36 mouse cellular contexts compared by ENCODE assay signal in genomic region chr1:134521163-134521562, GRCm38 (mm10). TPM values are rescaled to one million over a fixed set of nuclear protein-coding genes. Genes with fewer than 3 reads are reported as not detected.
DNase-seq lines count a peak whose midpoint lies in the region; ATAC-seq and TF ChIP-seq lines count a peak whose summit lies in the region.
"Had no signal": no experiment of that assay in that cellular context is flagged by ENCODE, and none has a peak within 500 bp of the region (broad histone marks: within the 10 kb centered on the region; RNA-seq: fewer than 3 reads in every experiment).

No protein-coding gene starts in this region.

- no peaks in the 10 kb centered on the region for H3K36me3 ChIP-seq in intestine, embryonic 15.5 days
- H3K36me3 ChIP-seq in liver, embryonic 16.5 days (ENCODE audit: control insufficient read depth, insufficient read depth) = no peaks in the 10 kb centered on the region
- no peaks in the 10 kb centered on the region for H3K36me3 ChIP-seq in stomach, postnatal 0 days (ENCODE audit: control insufficient read depth, insufficient read depth, low read length)
- H3K36me3 ChIP-seq: embryonic facial prominence, embryonic 15.5 days; limb, embryonic 13.5 days; midbrain, embryonic 15.5 days; neural tube, embryonic 15.5 days had no signal

- 62% methylated on average over 7 of the region's 7 CpGs for whole genome bisulfite sequencing in intestine, embryonic 15.5 days
- WGBS in liver, embryonic 16.5 days (ENCODE audit: insufficient replicate concordance) = 40% methylated on average over 7 of the region's 7 CpGs
- 64% methylated on average over 7 of the region's 7 CpGs for WGBS in stomach, postnatal 0 days

- DNase-seq in stomach, postnatal 0 days (ENCODE audit: low spot score) = no peak
- no peak for DNase-seq in yolk sac, embryonic 10.5 days (ENCODE audit: low spot score)
- no peak for DNase-seq in thymus, postnatal 4 days
- DNase-seq: adrenal gland, postnatal 10 days; B cell, adult 2 months; cerebellum, adult 11-12 months; cerebellum, adult 9-11 months; gastrocnemius, postnatal 25 days; heart, adult 18-20 months; heart, postnatal 4 days; kidney, adult 8-10 months; kidney, postnatal 4 days; lung, adult 18-20 months; lung, postnatal 4 days; right cerebral cortex, postnatal 25 days had no signal

- no peak overlapping the region for H3K4me3 ChIP-seq in intestine, embryonic 15.5 days (replicated peaks)
- no peak overlapping the region for H3K4me3 ChIP-seq in liver, embryonic 16.5 days (ENCODE audit: low read depth, low read length)
- no peak overlapping the region for H3K4me3 ChIP-seq in stomach, postnatal 0 days (ENCODE audit: low read depth, low read length)
- H3K4me3 ChIP-seq: embryonic facial prominence, embryonic 15.5 days; limb, embryonic 13.5 days; midbrain, embryonic 15.5 days; neural tube, embryonic 15.5 days had no signal

- no peaks in the 10 kb centered on the region for H3K9me3 ChIP-seq in intestine, embryonic 15.5 days
- H3K9me3 ChIP-seq in liver, embryonic 16.5 days (replicated peaks; ENCODE audit: control insufficient read depth, low read length) = no peaks in the 10 kb centered on the region
- no peaks in the 10 kb centered on the region for H3K9me3 ChIP-seq in stomach, postnatal 0 days (ENCODE audit: control insufficient read depth, low read length)
- H3K9me3 ChIP-seq: embryonic facial prominence, embryonic 15.5 days; limb, embryonic 13.5 days; midbrain, embryonic 15.5 days; neural tube, embryonic 15.5 days had no signal

- H3K9ac ChIP-seq in intestine, embryonic 15.5 days = no peak overlapping the region
- no peak overlapping the region for H3K9ac ChIP-seq in liver, embryonic 16.5 days (ENCODE audit: low read depth, low read length)
- H3K9ac ChIP-seq in stomach, postnatal 0 days (ENCODE audit: low read length) = no peak overlapping the region
- H3K9ac ChIP-seq: embryonic facial prominence, embryonic 15.5 days; hindbrain, embryonic 14.5 days; limb, embryonic 13.5 days; midbrain, embryonic 15.5 days; neural tube, embryonic 15.5 days had no signal

- 0 out of 2 replicates have a peak overlapping the region, but pooled peaks have one; percentile 52 for H3K27ac ChIP-seq in intestine, embryonic 15.5 days
- 0 out of 2 replicates have a peak overlapping the region, but pooled peaks have one; percentile 6 for H3K27ac ChIP-seq in liver, embryonic 16.5 days (ENCODE audit: low read length)
- H3K27ac ChIP-seq in stomach, postnatal 0 days (replicated peaks) = 0 out of 2 replicates have a peak overlapping the region, but pooled peaks have one; percentile 35
- H3K27ac ChIP-seq: embryonic facial prominence, embryonic 15.5 days; hindbrain, embryonic 14.5 days; kidney, postnatal 0 days; limb, embryonic 13.5 days; midbrain, embryonic 15.5 days; neural tube, embryonic 15.5 days had no signal

- no peak overlapping the region for H3K4me2 ChIP-seq in intestine, embryonic 15.5 days (replicated peaks)
- no peak overlapping the region for H3K4me2 ChIP-seq in liver, embryonic 16.5 days (ENCODE audit: low read depth, low read length)
- H3K4me2 ChIP-seq in stomach, postnatal 0 days (replicated peaks; ENCODE audit: low read depth) = no peak overlapping the region
- H3K4me2 ChIP-seq: embryonic facial prominence, embryonic 15.5 days; heart, embryonic 11.5 days; hindbrain, embryonic 14.5 days; limb, embryonic 13.5 days; midbrain, embryonic 15.5 days; neural tube, embryonic 15.5 days had no signal

- 0 out of 2 replicates have a peak, but pooled peaks have one; percentile 9 for ATAC-seq in common myeloid progenitor, adult 5-6 weeks (replicated peaks; ENCODE audit: low read depth, poor library complexity, severe bottlenecking)
- peak; percentile 22; the same call in 1 of the 2 replicates for ATAC-seq in intestine, embryonic 15.5 days
- no peak for ATAC-seq in liver, embryonic 16.5 days (ENCODE audit: low read depth)
- ATAC-seq in stomach, postnatal 0 days (ENCODE audit: low FRiP score, low TSS enrichment) = no peak
- ATAC-seq in granulocyte monocyte progenitor cell, adult 5-6 weeks (replicated peaks; ENCODE audit: poor library complexity, severe bottlenecking) = no peak
- ATAC-seq: forebrain, embryonic 14.5 days; lung, postnatal 0 days; midbrain, embryonic 15.5 days had no signal

- 0 out of 2 replicates have a peak, but pooled peaks cover 5% of the 10 kb centered on the region for H3K4me1 ChIP-seq in intestine, embryonic 15.5 days (replicated peaks)
- peaks cover 21% of the 10 kb centered on the region for H3K4me1 ChIP-seq in liver, embryonic 16.5 days (ENCODE audit: control insufficient read depth, low read depth, low read length)
- H3K4me1 ChIP-seq in stomach, postnatal 0 days (replicated peaks; ENCODE audit: control insufficient read depth, insufficient read depth) = peaks cover 2% of the 10 kb centered on the region; the same call in 1 of the 2 replicates
- H3K4me1 ChIP-seq: neural tube, embryonic 15.5 days had no signal

- no peak for TF ChIP-seq CTCF in stomach, postnatal 0 days (IDR thresholded peaks at IDR 0.05; ENCODE audit: low read depth)

- H3K27me3 ChIP-seq in intestine, embryonic 15.5 days (replicated peaks) = no peaks in the 10 kb centered on the region
- no peaks in the 10 kb centered on the region for H3K27me3 ChIP-seq in liver, embryonic 16.5 days (ENCODE audit: control insufficient read depth, insufficient read depth, low read depth, low read length)
- H3K27me3 ChIP-seq in stomach, postnatal 0 days (ENCODE audit: control insufficient read depth, insufficient read depth, low read length) = no peaks in the 10 kb centered on the region
- H3K27me3 ChIP-seq: embryonic facial prominence, embryonic 15.5 days; limb, embryonic 13.5 days; midbrain, embryonic 15.5 days; neural tube, embryonic 15.5 days had no signal

- no peak for TF ChIP-seq EP300 in stomach, postnatal 0 days (optimal IDR thresholded peaks at IDR 0.05)

RNA-seq across cellular contexts. Expression of gene Rabif, which starts 26.7 kb away (rescaled TPM):
- 15.2 and 18.3 TPM in 2 replicates for total RNA-seq in common myeloid progenitor, adult 5-6 weeks (2017)
- polyA plus RNA-seq in intestine, embryonic 15.5 days (2015; fragmentation: Nextera tagmentation; extraction: Ambion mirVana) = 37.3 and 38.7 TPM in 2 replicates
- polyA plus RNA-seq in liver, embryonic 16.5 days (2015; fragmentation: Nextera tagmentation; extraction: Ambion mirVana) = 15.0 and 15.8 TPM in 2 replicates
- polyA plus RNA-seq in stomach, postnatal 0 days (2015; fragmentation: Nextera tagmentation; extraction: Ambion mirVana) = 31.4 and 32.2 TPM in 2 replicates
- 14.1 and 18.1 TPM in 2 replicates for total RNA-seq in granulocyte monocyte progenitor cell, adult 5-6 weeks (2014; fragmentation: Nextera tagmentation)
- 13.3 and 15.0 TPM in 2 replicates for total RNA-seq in granulocyte monocyte progenitor cell, adult 5-6 weeks (2017)

RNA-seq across cellular contexts. Expression of gene Mgat4e, which starts 28.3 kb away (rescaled TPM):
- total RNA-seq in common myeloid progenitor, adult 5-6 weeks (2017) = not detected in 2 replicates
- polyA plus RNA-seq in intestine, embryonic 15.5 days (2015; fragmentation: Nextera tagmentation; extraction: Ambion mirVana) = not detected in 2 replicates
- polyA plus RNA-seq in liver, embryonic 16.5 days (2015; fragmentation: Nextera tagmentation; extraction: Ambion mirVana) = not detected in 2 replicates
- polyA plus RNA-seq in stomach, postnatal 0 days (2015; fragmentation: Nextera tagmentation; extraction: Ambion mirVana) = not detected in 2 replicates
- not detected in 2 replicates for total RNA-seq in granulocyte monocyte progenitor cell, adult 5-6 weeks (2014; fragmentation: Nextera tagmentation)
- total RNA-seq in granulocyte monocyte progenitor cell, adult 5-6 weeks (2017) = 0.10 TPM in 1 of 2 replicates, not detected in the other
- total RNA-seq: adrenal gland, postnatal 10 days; gastrocnemius, postnatal 25 days; heart, adult 18-20 months; heart, postnatal 4 days; layer of hippocampus, adult 8-10 months; layer of hippocampus, postnatal 25 days; left cerebral cortex, adult 8-10 months; left cerebral cortex, postnatal 36 days had no signal
- polyA plus RNA-seq: cortical plate, adult 2 months; embryonic facial prominence, embryonic 15.5 days; forebrain, embryonic 14.5 days; heart, embryonic 11.5 days; heart, postnatal 0 days; hindbrain, embryonic 14.5 days; kidney, postnatal 0 days; limb, embryonic 13.5 days; lung, postnatal 0 days; midbrain, embryonic 15.5 days; neural tube, embryonic 15.5 days; spleen, adult 2 months; thymus, postnatal 0 days had no signal

RNA-seq across cellular contexts. Expression of gene Kdm5b, which starts 38.8 kb away (rescaled TPM):
- total RNA-seq in common myeloid progenitor, adult 5-6 weeks (2017) = 32.7 and 35.6 TPM in 2 replicates
- polyA plus RNA-seq in intestine, embryonic 15.5 days (2015; fragmentation: Nextera tagmentation; extraction: Ambion mirVana) = 35.0 and 38.7 TPM in 2 replicates
- polyA plus RNA-seq in liver, embryonic 16.5 days (2015; fragmentation: Nextera tagmentation; extraction: Ambion mirVana) = 5.5 and 5.6 TPM in 2 replicates
- 28.5 and 29.5 TPM in 2 replicates for polyA plus RNA-seq in stomach, postnatal 0 days (2015; fragmentation: Nextera tagmentation; extraction: Ambion mirVana)
- total RNA-seq in granulocyte monocyte progenitor cell, adult 5-6 weeks (2014; fragmentation: Nextera tagmentation) = 17.4 and 28.4 TPM in 2 replicates
- total RNA-seq in granulocyte monocyte progenitor cell, adult 5-6 weeks (2017) = 15.0 and 16.8 TPM in 2 replicates

Comparison
In these comparisons a context has a peak if more than half of its experiments do, and no peak if none do; other contexts are left out.
1. ATAC-seq: peak in common myeloid progenitor, adult 5-6 weeks (single experiment) and intestine, embryonic 15.5 days (single experiment); none in liver, embryonic 16.5 days (single experiment), stomach, postnatal 0 days (single experiment) and granulocyte monocyte progenitor cell, adult 5-6 weeks (single experiment).
2. Peak in every context shown above with its lines, with median percentiles within 50 percentile points of each other: H3K27ac ChIP-seq.